Comparison of ENCODE assay signal across 12 mouse cellular contexts in genomic region chr1:40183410-40183809, GRCm38 (mm10).
"Had no signal": no experiment of that assay in that cellular context is flagged by ENCODE, and none has a peak within 500 bp of the region (broad histone marks: within the 10 kb centered on the region; RNA-seq: fewer than 3 reads in every experiment).

No protein-coding gene starts in this region.

- H3K27me3 ChIP-seq: limb, embryonic 13.5 days; neural tube, embryonic 15.5 days had no signal

- H3K9ac ChIP-seq: limb, embryonic 13.5 days; liver, embryonic 14.5 days; neural tube, embryonic 15.5 days had no signal

- H3K4me2 ChIP-seq: limb, embryonic 13.5 days; neural tube, embryonic 15.5 days had no signal

- H3K36me3 ChIP-seq: limb, embryonic 13.5 days; midbrain, embryonic 10.5 days; neural tube, embryonic 15.5 days had no signal

- H3K9me3 ChIP-seq: limb, embryonic 13.5 days; midbrain, embryonic 10.5 days; neural tube, embryonic 15.5 days had no signal

- H3K4me3 ChIP-seq: layer of hippocampus, adult 2 months; limb, embryonic 13.5 days; midbrain, embryonic 10.5 days; myocyte; neural tube, embryonic 15.5 days had no signal

- H3K4me1 ChIP-seq: midbrain, embryonic 10.5 days; neural tube, embryonic 15.5 days had no signal

- DNase-seq: kidney, postnatal 10 days; kidney, postnatal 4 days; lung, adult 18-20 months; midbrain, embryonic 14.5 days; thymus, postnatal 4 days had no signal

- H3K27ac ChIP-seq: layer of hippocampus, adult 2 months; limb, embryonic 13.5 days; liver, embryonic 14.5 days; midbrain, embryonic 10.5 days; neural tube, embryonic 15.5 days; stomach, postnatal 0 days had no signal
